Mouse (Mus musculus) forebrain, embryonic 12.5 days (tissue): ENCODE results near the gene Eif3g. TPM values are rescaled to one million over a fixed set of nuclear protein-coding genes. Genes with fewer than 3 reads are reported as not detected.

Experiments used
- ATAC-seq: fragments of 200-750 bp; cut with Nextera tagmentation; 2 replicates; pipeline ENCODE4 v1.8.0; 2017; ENCODE audit warnings: moderate TSS enrichment; ENCODE audit not compliant: low FRiP score
- H3K27ac ChIP-seq: fragments of 300-500 bp; sonication (generic); 2 replicates; pipeline ENCODE4 v1.5.1; 2016; ENCODE audit warnings: mild to moderate bottlenecking
- H3K27me3 ChIP-seq: fragments of 300-500 bp; sonication (generic); 2 replicates; pipeline ENCODE4 v1.6.1; 2016; ENCODE audit warnings: mild to moderate bottlenecking
- H3K36me3 ChIP-seq: fragments of 300-500 bp; sonication (generic); replicated peaks from 2 replicates; pipeline ENCODE4 v1.6.1; 2016; ENCODE audit warnings: mild to moderate bottlenecking
- H3K4me1 ChIP-seq: fragments of 300-500 bp; sonication (generic); 2 replicates; pipeline ENCODE4 v1.6.1; 2016
- H3K4me2 ChIP-seq: fragments of 300-500 bp; sonication (generic); 2 replicates; pipeline ENCODE4 v1.6.1; 2016; ENCODE audit warnings: mild to moderate bottlenecking, moderate library complexity
- H3K4me3 ChIP-seq: fragments of 300-500 bp; sonication (generic); replicated peaks from 2 replicates; pipeline ENCODE4 v1.5.1; 2016; ENCODE audit warnings: mild to moderate bottlenecking
- H3K9ac ChIP-seq: fragments of 300-500 bp; sonication (generic); 2 replicates; pipeline ENCODE4 v1.6.1; 2016; ENCODE audit warnings: mild to moderate bottlenecking
- H3K9me3 ChIP-seq: fragments of 300-500 bp; sonication (generic); 2 replicates; pipeline ENCODE4 v1.6.1; 2016
- WGBS: fragments of 180-500 bp; shearing (Covaris S2); methylation state at CpG from one replicate; pipeline ENCODE4 v1.1.7; 2016; 5-methylcytosine and 5-hydroxymethylcytosine counted together
- polyA plus RNA-seq: library from polyadenylated mRNA; unstranded; fragments of >200 nt; fragmentation: Nextera tagmentation; extraction: Ambion mirVana; gene quantifications from 2 replicates; pipeline ENCODE4 v1.2.1, GENCODE M21; 2016

The Eif3g gene
- polyA plus RNA-seq, 1 experiment from 2014 or later: 319 TPM

DNA sequence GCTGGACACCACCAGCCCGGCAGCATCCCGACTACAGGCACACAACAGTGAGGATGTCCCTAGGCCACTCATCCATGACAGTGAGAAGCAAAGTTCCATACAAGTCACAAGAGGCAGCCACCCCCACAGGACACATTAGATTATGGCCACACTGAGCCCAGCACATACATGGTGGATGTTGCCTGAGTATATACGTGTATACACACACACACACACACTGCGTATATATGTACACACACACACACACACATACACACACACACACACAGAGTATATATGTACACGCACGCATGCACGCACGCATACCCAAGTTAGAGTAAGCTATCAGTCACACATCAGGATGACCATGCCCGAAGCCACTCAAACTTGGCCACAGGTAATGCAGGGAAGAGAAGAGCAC lies 3.0 kb downstream of the Eif3g start:
- WGBS: 94% methylated on average over 9 of the region's 9 CpGs
- Histone ChIP-seq H3K27ac (no peak overlapping the region), H3K9ac (no peak overlapping the region), H3K27me3 (no peaks in the 10 kb centered on the region), H3K4me3 (no peak overlapping the region), H3K36me3 (peaks cover 68% of the 10 kb centered on the region), H3K4me1 (peaks cover 15% of the 10 kb centered on the region), H3K4me2 (no peak overlapping the region), H3K9me3 (no peaks in the 10 kb centered on the region)
- no peak for ATAC-seq

- no peak overlapping the region for H3K4me2 ChIP-seq
- no peak for ATAC-seq
Observed at GRCm38 (mm10) chr9:20894629-20895028, 3.8 kb downstream of the Eif3g start.

DNA sequence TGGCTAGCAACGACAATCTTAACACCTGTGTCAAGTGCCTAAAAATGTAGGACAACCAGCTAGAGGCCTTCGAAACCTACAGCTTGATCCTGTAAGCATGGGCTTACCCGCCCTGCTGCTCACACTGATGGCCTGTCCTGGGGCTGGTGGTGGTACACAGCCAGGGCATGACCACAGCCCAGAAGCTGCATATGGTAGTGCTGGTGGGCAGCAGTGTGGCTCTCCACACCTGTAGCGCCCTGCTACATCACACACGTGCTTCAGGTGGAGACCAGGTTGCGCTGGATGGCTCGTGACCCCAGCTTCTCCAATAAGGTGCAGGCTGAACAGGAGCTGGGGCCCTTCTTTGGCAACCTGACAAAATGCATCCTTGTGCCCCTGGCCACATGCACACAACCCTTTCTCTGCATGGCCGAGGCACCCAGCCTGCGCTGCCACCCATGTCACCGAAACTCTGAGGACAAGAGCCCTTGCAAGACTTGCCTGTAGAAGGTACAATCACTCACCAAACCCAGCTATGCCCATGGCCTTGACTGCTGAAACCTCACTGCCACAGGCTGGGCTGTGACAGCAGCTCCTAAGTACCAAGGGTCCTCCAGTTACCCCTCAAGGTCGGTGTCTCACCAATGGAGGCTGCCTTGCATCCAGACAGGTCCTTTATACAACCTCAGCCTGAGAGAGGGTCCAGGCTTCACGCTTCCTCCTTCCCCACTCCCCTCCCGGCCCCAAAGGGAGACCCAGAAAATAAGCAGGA lies 4.7 kb downstream of the Eif3g start:
- Histone ChIP-seq H3K27me3 (no peaks in the 10 kb centered on the region), H3K9ac (no peak overlapping the region), H3K4me1 (peaks cover 22% of the 10 kb centered on the region), H3K4me2 (no peak overlapping the region), H3K4me3 (no peak overlapping the region), H3K9me3 (no peaks in the 10 kb centered on the region), H3K36me3 (peaks cover 80% of the 10 kb centered on the region), H3K27ac (no peak overlapping the region)
- ATAC-seq: no peak
- 85% methylated on average over 13 of the region's 13 CpGs for WGBS

More at GRCm38 (mm10) chr9:20894629-20895028, 3.8 kb downstream of the Eif3g start:
- 92% methylated on average over 15 of the region's 15 CpGs for WGBS
- no peak overlapping the region for H3K27ac ChIP-seq
- H3K4me3 ChIP-seq: no peak overlapping the region
- peaks cover 15% of the 10 kb centered on the region for H3K4me1 ChIP-seq
- H3K9me3 ChIP-seq: no peaks in the 10 kb centered on the region
- peaks cover 76% of the 10 kb centered on the region for H3K36me3 ChIP-seq
- no peaks in the 10 kb centered on the region for H3K27me3 ChIP-seq
- H3K9ac ChIP-seq: no peak overlapping the region

DNA sequence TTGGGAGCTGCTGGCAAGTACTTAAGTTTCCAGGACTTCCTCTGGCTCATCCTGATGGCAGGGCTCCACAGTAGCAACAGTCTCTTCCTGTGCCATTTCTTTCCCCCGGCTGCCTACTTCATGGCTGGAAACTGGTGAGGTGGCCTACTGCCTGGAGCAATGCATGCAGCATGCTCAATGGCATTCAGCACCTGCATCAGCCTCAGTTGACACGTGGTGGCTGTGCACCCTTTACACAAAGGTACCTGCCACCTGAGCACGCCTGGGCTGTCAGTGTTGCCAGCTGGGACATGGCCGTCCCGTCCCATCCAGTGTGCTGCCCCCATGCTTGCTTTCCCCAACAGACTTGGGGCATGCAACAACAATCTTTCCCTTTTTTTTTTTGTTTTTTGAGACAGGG lies 5.4 kb downstream of the Eif3g start:
- Histone ChIP-seq H3K4me1 (peaks cover 25% of the 10 kb centered on the region), H3K27ac (no peak overlapping the region), H3K9ac (no peak overlapping the region), H3K27me3 (no peaks in the 10 kb centered on the region), H3K4me3 (no peak overlapping the region), H3K36me3 (peaks cover 80% of the 10 kb centered on the region), H3K9me3 (no peaks in the 10 kb centered on the region), H3K4me2 (no peak overlapping the region)
- WGBS: 72% methylated on average over 5 of the region's 5 CpGs
- no peak for ATAC-seq

DNA sequence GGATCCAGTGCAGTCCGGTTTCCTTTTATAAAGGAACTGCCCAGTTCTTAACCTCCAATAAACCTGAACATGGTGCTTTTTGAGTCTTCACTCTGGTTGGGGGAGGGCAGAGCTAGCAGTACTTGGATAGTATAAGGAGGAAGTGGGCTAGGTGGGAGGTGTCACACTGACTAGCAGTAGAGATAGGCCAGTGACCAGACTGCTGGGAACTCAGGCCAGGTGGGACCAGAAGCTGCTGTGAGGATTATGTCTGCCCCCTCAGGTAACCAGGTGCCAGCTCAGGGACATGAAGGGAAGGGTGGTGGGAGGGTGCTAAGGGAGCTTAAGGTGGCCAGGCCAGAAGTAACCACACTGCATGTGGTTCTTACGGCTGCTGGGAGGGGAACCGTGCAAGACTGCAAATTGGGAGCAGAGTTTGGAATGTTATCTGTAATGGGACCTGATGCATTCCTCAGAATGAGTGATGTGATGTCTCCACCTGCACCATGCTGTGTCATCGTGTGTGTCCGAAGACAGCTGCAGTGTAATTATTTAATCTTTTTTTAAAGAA lies 6.2 kb downstream of the Eif3g start:
- 83% methylated on average over 5 of the region's 5 CpGs for WGBS
- H3K9me3 ChIP-seq: no peaks in the 10 kb centered on the region
- H3K27ac ChIP-seq: no peak overlapping the region
- H3K27me3 ChIP-seq: no peaks in the 10 kb centered on the region
- no peak for ATAC-seq
- H3K4me3 ChIP-seq: no peak overlapping the region
- H3K4me2 ChIP-seq: no peak overlapping the region
- H3K9ac ChIP-seq: no peak overlapping the region
- H3K36me3 ChIP-seq: peaks cover 79% of the 10 kb centered on the region
- H3K4me1 ChIP-seq: peaks cover 17% of the 10 kb centered on the region

DNA sequence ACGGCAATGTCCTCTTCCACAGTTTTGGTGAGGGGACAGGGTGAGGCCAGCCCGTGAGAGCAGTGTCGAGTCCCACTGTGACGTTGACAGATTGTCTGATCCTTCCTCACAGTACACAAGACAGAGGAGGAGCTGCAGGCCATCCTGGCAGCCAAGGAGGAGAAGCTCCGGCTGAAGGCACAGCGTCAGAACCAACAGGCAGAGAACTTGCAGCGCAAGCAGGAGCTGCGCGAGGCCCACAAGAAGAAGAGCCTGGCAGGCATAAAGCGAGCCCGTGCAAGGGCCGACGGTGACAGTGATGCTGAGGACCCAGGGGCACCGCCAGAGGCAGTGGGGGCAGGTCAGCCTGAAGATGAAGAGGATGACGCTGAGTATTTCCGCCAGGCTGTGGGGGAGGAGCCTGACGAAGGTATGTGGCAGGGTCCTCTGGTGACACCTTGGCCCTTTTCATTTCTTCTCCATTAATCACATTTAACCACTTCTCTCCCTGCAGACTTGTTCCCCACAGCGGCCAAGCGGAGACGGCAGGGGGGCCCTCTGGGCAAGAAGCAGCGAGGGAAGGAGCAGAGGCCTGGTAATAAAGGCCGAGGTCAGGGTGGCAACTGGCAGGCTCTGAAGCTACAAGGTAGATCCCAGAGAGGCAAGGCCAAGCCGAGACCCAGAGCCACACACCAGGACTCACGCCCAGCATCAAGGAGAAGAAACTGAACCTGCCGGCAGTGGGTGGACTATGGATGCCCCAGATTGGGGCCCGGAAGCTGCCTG lies 6.9 kb downstream of the Eif3g start:
- 83% methylated on average over 26 of the region's 26 CpGs for WGBS

GRCm38 (mm10) chr9:20890411-20890810 lies 8.0 kb downstream of the Eif3g start:
- no peak overlapping the region for H3K4me3 ChIP-seq
- 88% methylated on average over 5 of the region's 5 CpGs for WGBS
- no peak for ATAC-seq

More for the DNA sequence above, 6.9 kb downstream of the Eif3g start:
- Histone ChIP-seq H3K4me2 (no peak overlapping the region), H3K27ac (no peak overlapping the region), H3K4me1 (peaks cover 10% of the 10 kb centered on the region), H3K9me3 (no peaks in the 10 kb centered on the region), H3K9ac (no peak overlapping the region), H3K27me3 (no peaks in the 10 kb centered on the region), H3K36me3 (peaks cover 73% of the 10 kb centered on the region), H3K4me3 (no peak overlapping the region)
- ATAC-seq: no peak

DNA sequence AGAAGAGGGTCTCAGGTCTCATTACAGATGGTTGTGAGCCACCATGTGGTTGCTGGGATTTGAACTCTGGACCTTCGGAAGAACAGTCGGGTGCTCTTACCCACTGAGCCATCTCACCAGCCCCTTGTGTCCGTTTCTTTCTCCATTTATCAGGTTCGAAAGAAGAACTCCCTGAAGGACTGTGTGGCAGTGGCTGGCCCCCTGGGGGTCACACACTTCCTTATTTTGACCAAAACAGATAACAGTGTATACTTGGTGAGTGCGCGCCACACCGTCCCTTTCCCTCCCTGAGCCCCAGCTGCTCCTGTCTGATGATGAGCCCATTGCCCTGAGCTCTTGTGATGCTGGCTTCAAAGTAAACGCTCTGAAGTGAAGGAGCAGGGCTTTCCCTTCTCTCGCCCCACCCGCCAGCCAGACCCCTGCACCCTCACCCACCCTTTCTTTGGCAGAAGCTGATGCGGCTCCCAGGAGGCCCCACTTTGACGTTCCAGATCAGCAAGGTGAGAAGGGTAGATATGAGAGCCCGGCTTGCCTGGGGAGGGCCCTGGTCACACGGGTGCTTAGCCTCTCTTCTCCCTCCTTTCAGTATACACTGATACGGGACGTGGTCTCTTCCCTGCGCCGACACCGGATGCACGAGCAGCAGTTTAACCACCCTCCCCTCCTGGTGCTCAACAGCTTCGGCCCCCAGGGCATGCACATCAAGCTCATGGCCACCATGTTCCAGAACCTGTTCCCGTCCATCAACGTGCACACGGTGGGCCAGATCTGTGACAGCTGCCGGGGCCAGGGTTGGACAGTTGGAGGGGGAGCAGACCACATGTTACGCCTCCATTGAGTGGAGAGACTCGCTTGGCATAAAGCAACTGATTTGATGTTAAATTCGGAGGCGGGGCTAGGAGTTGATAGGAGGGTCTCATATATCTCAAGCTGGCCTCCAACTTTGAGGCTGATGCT lies 9.0 kb downstream of the Eif3g start:
- H3K4me3 ChIP-seq: peak overlapping the region; percentile 84
- peak overlapping the region; percentile 4; the same call in 1 of the 2 replicates for H3K9ac ChIP-seq
- no peak for ATAC-seq
- peaks cover 10% of the 10 kb centered on the region for H3K4me1 ChIP-seq
- H3K9me3 ChIP-seq: peaks cover 2% of the 10 kb centered on the region; the same call in 1 of the 2 replicates
- 85% methylated on average over 29 of the region's 29 CpGs for WGBS
- peaks cover 52% of the 10 kb centered on the region for H3K36me3 ChIP-seq
- no peak overlapping the region for H3K27ac ChIP-seq
- no peaks in the 10 kb centered on the region for H3K27me3 ChIP-seq
- H3K4me2 ChIP-seq: peak overlapping the region; percentile 91

More at GRCm38 (mm10) chr9:20890411-20890810, 8.0 kb downstream of the Eif3g start:
- peaks cover 62% of the 10 kb centered on the region for H3K36me3 ChIP-seq
- no peaks in the 10 kb centered on the region for H3K9me3 ChIP-seq
- H3K9ac ChIP-seq: no peak overlapping the region
- no peaks in the 10 kb centered on the region for H3K27me3 ChIP-seq
- H3K4me1 ChIP-seq: peaks cover 10% of the 10 kb centered on the region
- H3K27ac ChIP-seq: no peak overlapping the region
- no peak overlapping the region for H3K4me2 ChIP-seq

- peak; percentile 62 for ATAC-seq
- peak overlapping the region; percentile 84 for H3K4me3 ChIP-seq
- under 1% methylated on average over 30 of the region's 30 CpGs for WGBS
- peaks cover 2% of the 10 kb centered on the region; the same call in 1 of the 2 replicates for H3K9me3 ChIP-seq
- no peaks in the 10 kb centered on the region for H3K27me3 ChIP-seq
- peaks cover 41% of the 10 kb centered on the region for H3K36me3 ChIP-seq
- H3K4me2 ChIP-seq: peak overlapping the region; percentile 91
- H3K4me1 ChIP-seq: peaks cover 10% of the 10 kb centered on the region
- H3K27ac ChIP-seq: peak overlapping the region; percentile 90; the same call in 1 of the 2 replicates
- peak overlapping the region; percentile 86 for H3K9ac ChIP-seq
Observed at GRCm38 (mm10) chr9:20888386-20888765, 10.0 kb downstream of the Eif3g start.

DNA sequence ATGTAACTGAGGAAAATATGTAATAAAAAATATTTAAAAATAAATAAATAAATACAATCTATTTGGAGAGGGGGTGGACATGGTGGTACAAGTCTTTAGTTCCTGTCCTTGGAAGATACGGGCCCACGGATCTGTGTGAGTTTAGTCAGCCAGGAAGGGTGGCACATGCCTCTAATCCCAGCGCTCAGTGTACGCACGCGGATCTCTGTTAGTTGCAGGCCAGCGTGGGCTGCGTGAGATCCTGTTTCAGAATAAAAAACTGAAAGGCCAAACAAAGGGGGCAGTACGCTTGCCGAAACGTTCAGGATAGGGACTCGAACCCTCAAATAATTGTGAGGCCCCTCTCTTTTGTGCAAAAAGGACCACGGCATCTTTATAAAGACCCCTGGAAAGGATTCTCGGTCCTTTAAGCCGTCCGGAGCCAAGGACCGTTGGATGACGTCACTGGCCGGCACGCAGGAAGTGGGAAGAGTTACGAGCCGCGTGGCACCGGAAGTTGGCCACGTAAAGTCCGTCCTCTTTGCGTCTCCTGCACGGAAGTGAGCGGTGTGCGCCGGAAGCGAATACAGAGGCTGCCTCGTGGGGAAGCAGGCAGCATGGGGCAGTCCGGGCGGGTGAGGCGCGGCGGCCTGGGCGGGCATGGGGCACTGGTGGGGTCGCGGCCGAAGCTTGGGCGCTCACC lies 10.6 kb downstream of the Eif3g start, which contains the start of gene Ppan:
Gene Ppan (plus strand): TSS at position 472 of the 682 bp plus-strand sequence.
- ATAC-seq: peak; percentile 96
- Histone ChIP-seq H3K27me3 (no peaks in the 10 kb centered on the region), H3K4me3 (peak within 1 kb of the TSS; percentile 84), H3K9me3 (peaks cover 2% of the 10 kb centered on the region; the same call in 1 of the 2 replicates), H3K4me2 (peak within 1 kb of the TSS; percentile 91), H3K4me1 (peaks cover 10% of the 10 kb centered on the region), H3K36me3 (peaks cover 36% of the 10 kb centered on the region), H3K9ac (peak within 1 kb of the TSS; percentile 86), H3K27ac (peak within 1 kb of the TSS; percentile 90)
- under 1% methylated on average over 43 of the region's 43 CpGs for WGBS

- Histone ChIP-seq H3K4me3 (no peak overlapping the region), H3K4me1 (peaks cover 10% of the 10 kb centered on the region), H3K9me3 (peaks cover 2% of the 10 kb centered on the region; the same call in 1 of the 2 replicates), H3K36me3 (peaks cover 30% of the 10 kb centered on the region), H3K27ac (no peak overlapping the region), H3K4me2 (peak overlapping the region; percentile 91), H3K27me3 (no peaks in the 10 kb centered on the region), H3K9ac (no peak overlapping the region)
- ATAC-seq: 0 out of 2 replicates have a peak, but pooled peaks have one; percentile 8
- 89% methylated on average over 6 of the region's 6 CpGs for WGBS
Observed at GRCm38 (mm10) chr9:20887191-20887590, 11.2 kb downstream of the Eif3g start.
